Mouse (Mus musculus) liver, postnatal 0 days (tissue): Measurements from ENCODE around the gene Cym.

Experiments used
- CTCF ChIP-seq: sonication (generic); IDR thresholded peaks from 2 replicates; pipeline ENCODE4 v1.5.1; 2016; ENCODE audit warnings: antibody characterized with exemption, low read depth
- EP300 ChIP-seq: IDR thresholded peaks from 2 replicates; pipeline ENCODE4 v1.6.1; 2016; ENCODE audit warnings: antibody characterized with exemption, low read depth, mild to moderate bottlenecking

- no peak for TF ChIP-seq CTCF
- TF ChIP-seq EP300, result no peak
Observed at GRCm38 (mm10) chr3:107204413-107204812, 17.1 kb downstream of the Cym start.
